Mouse (Mus musculus) neural tube, embryonic 14.5 days (tissue): Measurements from ENCODE around the gene Lcor. TPM values are rescaled to one million over a fixed set of nuclear protein-coding genes. Genes with fewer than 3 reads are reported as not detected.

Source experiments
- ATAC-seq: fragments of 200-750 bp; cut with Nextera tagmentation; 2 replicates; pipeline ENCODE4 v1.8.0; 2017; ENCODE audit warnings: low read depth, mild to moderate bottlenecking, moderate TSS enrichment, moderate library complexity
- H3K27ac ChIP-seq: fragments of 300-500 bp; sonication (generic); 2 replicates; pipeline ENCODE4 v1.5.1; 2014; ENCODE audit warnings: low read depth, mild to moderate bottlenecking, control low read depth, low read length, moderate library complexity, mixed read lengths
- H3K27me3 ChIP-seq: fragments of 300-500 bp; sonication (generic); 2 replicates; pipeline ENCODE4 v1.6.1; 2014; ENCODE audit warnings: low read length; ENCODE audit not compliant: control insufficient read depth, insufficient read depth
- H3K36me3 ChIP-seq: fragments of 300-500 bp; sonication (generic); 2 replicates; pipeline ENCODE4 v1.6.1; 2014; ENCODE audit warnings: low read length, mixed read lengths; ENCODE audit not compliant: control insufficient read depth, insufficient read depth
- H3K4me1 ChIP-seq: fragments of 300-500 bp; sonication (generic); 2 replicates; pipeline ENCODE4 v1.6.1; 2014; ENCODE audit warnings: low read length; ENCODE audit not compliant: control insufficient read depth, insufficient read depth
- H3K4me2 ChIP-seq: fragments of 300-500 bp; sonication (generic); 2 replicates; pipeline ENCODE4 v1.6.1; 2014; ENCODE audit warnings: mild to moderate bottlenecking, low read depth, low read length, control low read depth
- H3K4me3 ChIP-seq: fragments of 300-500 bp; sonication (generic); 2 replicates; pipeline ENCODE4 v1.5.1; 2014; ENCODE audit warnings: low read depth, low read length, control low read depth, mixed read lengths
- H3K9ac ChIP-seq: fragments of 300-500 bp; sonication (generic); replicated peaks from 2 replicates; pipeline ENCODE4 v1.6.1; 2014; ENCODE audit warnings: low read depth, mild to moderate bottlenecking, control low read depth, low read length, mixed read lengths
- H3K9me3 ChIP-seq: fragments of 300-500 bp; sonication (generic); 2 replicates; pipeline ENCODE4 v1.6.1; 2016; ENCODE audit warnings: low read length; ENCODE audit not compliant: control insufficient read depth
- WGBS: fragments of 180-500 bp; shearing (Covaris S2); extraction: QIAGEN DNeasy Blood & Tissue Kit; methylation state at CpG from one replicate; pipeline ENCODE4 v1.1.7; 2014; 5-methylcytosine and 5-hydroxymethylcytosine counted together
- polyA plus RNA-seq: library from polyadenylated mRNA; unstranded; fragments of >200 nt; fragmentation: Nextera tagmentation; extraction: Ambion mirVana; gene quantifications from 2 replicates; pipeline ENCODE4 v1.2.1, GENCODE M21; 2014

Lcor gene
- polyA plus RNA-seq, 1 experiment from 2014 or later: 19.3 TPM

DNA sequence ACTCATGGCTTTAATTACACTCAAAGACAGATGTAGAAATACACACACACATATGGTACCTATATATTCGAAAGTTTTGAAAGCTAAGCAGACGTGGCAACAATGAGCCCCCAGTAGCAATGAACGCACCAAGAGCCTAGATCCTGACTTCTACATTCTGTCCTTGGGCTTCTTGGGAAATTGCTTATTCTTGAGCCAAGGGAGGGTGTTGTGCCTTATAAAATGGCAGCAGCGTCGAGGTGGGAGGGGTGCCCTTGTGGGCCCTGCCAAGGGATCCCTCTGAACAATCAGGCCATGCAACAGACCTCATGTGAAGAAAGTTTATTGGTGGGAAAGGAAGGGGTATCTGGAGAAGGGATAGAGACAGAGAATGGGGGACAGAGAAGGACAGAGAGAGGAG is 18.6 kb upstream of the Lcor start:
- no peaks in the 10 kb centered on the region for H3K9me3 ChIP-seq
- WGBS: 93% methylated on average over 5 of the region's 5 CpGs
- no peak overlapping the region for H3K4me2 ChIP-seq
- no peaks in the 10 kb centered on the region for H3K27me3 ChIP-seq
- H3K9ac ChIP-seq: no peak overlapping the region
- no peak overlapping the region for H3K4me3 ChIP-seq
- H3K4me1 ChIP-seq: no peaks in the 10 kb centered on the region
- no peaks in the 10 kb centered on the region for H3K36me3 ChIP-seq
- ATAC-seq: no peak
- H3K27ac ChIP-seq: no peak overlapping the region

DNA sequence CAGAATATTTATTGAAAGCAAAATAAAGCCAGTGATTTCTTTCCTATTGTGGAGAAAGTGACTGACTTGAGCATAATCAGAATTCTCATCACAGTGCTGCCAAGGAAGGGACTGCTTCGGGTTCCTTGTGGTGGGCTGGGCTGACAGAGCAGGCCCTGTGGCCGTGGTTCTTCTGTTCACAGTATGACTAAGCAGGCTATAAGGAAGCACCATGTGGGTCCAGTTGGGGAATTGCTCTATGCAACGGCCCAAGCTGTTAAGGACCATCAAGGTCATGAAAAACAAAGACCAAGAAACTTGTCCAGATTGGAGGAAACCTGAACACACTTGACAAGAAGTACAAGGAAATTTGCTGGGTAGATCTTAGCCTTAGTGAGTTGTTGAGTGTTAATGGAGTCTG is 16.0 kb upstream of the Lcor start:
- Histone ChIP-seq H3K27ac (no peak overlapping the region), H3K4me1 (no peaks in the 10 kb centered on the region), H3K27me3 (no peaks in the 10 kb centered on the region), H3K36me3 (no peaks in the 10 kb centered on the region), H3K4me2 (no peak overlapping the region), H3K9me3 (no peaks in the 10 kb centered on the region), H3K4me3 (no peak overlapping the region), H3K9ac (no peak overlapping the region)
- 89% methylated on average over 3 of the region's 3 CpGs for WGBS
- ATAC-seq: no peak

DNA sequence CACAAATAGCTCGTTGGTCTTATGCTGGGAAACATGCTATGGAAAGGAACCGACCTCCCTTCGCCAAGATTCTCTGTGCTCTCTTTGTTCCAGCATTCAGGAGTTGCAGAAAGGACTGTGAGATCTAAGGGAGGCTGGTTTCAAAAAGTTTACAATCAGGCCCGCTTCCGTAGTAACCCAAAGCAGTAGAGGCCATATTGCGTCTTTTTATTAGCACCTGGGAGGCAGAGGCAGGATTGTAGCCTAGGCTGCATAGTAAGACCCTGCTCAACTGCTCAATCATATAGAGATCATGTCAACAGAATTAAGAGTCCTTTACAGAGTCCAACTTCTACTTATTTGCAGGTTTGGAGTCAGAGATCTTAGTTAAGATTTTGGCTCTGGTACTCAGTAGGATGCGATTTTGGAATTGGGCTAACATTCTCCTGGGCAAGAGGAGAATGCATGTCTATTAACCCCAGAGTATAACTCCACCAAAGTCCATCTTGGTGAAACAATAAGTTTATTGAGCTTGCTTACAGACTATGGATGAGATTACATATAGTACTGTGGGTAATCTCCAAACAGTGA is 8.8 kb upstream of the Lcor start:
- no peak for ATAC-seq

DNA sequence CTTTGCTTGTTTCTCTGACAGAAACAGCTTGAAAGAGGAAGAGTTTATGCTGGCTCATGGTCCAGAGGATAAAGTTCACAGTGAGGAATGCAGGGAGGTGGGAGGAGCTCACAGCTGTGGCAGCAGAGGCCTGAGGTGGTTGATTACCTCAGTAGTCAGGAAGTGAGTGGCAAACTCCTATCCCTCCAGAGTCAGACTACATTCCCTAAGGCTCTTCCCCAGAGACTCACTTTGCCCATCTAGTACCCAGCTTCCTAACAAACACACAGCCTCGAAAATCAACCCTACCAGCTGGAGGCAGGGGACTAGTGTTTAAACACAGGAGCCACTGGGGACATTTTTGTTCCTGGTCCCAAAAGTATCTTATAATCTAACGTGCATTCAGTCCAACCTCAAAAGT is 7.5 kb upstream of the Lcor start:
- H3K4me2 ChIP-seq: no peak overlapping the region

More for the DNA sequence above, 8.8 kb upstream of the Lcor start:
- H3K4me1 ChIP-seq: no peaks in the 10 kb centered on the region
- no peak overlapping the region for H3K4me3 ChIP-seq
- H3K9ac ChIP-seq: no peak overlapping the region
- no peaks in the 10 kb centered on the region for H3K36me3 ChIP-seq
- WGBS: 85% methylated on average over 7 of the region's 7 CpGs
- H3K27ac ChIP-seq: no peak overlapping the region
- no peaks in the 10 kb centered on the region for H3K27me3 ChIP-seq
- no peak overlapping the region for H3K4me2 ChIP-seq
- no peaks in the 10 kb centered on the region for H3K9me3 ChIP-seq

DNA sequence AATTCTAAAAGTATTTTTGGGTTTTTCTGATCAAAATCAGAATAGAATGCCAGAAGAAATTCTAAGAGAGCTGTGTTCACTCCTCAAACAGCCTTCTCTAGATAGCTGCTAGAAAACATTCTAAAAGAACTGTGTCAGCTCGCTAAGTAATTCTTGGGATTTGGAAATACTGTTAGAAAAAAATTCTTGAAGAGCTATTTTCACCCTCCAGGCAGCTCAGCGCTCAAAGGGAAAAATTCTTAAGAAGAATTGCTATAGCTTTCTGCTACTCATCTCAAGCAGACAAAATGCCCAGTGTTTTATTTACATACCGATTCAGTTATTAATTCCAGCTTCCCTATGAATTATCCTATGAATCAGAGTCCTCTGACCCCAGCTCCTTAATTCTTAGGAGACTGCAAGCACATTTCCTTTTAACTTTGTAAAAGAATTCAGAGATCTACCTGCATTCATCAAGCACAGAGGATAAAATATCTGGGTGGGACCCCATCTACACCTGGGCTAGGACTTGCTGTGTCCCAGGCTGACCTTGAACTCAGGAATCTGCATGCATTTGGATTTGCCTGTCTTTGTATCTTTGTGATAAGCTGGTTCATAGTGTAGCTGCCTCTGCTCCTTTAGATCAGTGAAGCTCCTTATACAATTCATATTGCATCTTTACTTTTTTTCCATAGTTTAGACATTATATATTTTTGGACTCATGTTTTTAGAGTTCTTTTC is 5.7 kb upstream of the Lcor start:
- H3K27ac ChIP-seq: no peak overlapping the region
- H3K36me3 ChIP-seq: no peaks in the 10 kb centered on the region
- no peaks in the 10 kb centered on the region for H3K27me3 ChIP-seq
- H3K9ac ChIP-seq: no peak overlapping the region
- H3K9me3 ChIP-seq: no peaks in the 10 kb centered on the region
- peaks cover 4% of the 10 kb centered on the region; the same call in 1 of the 2 replicates for H3K4me1 ChIP-seq
- no peak overlapping the region for H3K4me2 ChIP-seq
- H3K4me3 ChIP-seq: no peak overlapping the region
- 95% methylated on average over 3 of the region's 3 CpGs for WGBS
- ATAC-seq: no peak

More for the DNA sequence above, 7.5 kb upstream of the Lcor start:
- Histone ChIP-seq H3K27me3 (no peaks in the 10 kb centered on the region), H3K4me1 (no peaks in the 10 kb centered on the region), H3K9ac (no peak overlapping the region), H3K36me3 (no peaks in the 10 kb centered on the region), H3K27ac (no peak overlapping the region), H3K9me3 (no peaks in the 10 kb centered on the region), H3K4me3 (no peak overlapping the region)
- ATAC-seq: no peak
- WGBS: 70% methylated on average over 2 of the region's 2 CpGs

DNA sequence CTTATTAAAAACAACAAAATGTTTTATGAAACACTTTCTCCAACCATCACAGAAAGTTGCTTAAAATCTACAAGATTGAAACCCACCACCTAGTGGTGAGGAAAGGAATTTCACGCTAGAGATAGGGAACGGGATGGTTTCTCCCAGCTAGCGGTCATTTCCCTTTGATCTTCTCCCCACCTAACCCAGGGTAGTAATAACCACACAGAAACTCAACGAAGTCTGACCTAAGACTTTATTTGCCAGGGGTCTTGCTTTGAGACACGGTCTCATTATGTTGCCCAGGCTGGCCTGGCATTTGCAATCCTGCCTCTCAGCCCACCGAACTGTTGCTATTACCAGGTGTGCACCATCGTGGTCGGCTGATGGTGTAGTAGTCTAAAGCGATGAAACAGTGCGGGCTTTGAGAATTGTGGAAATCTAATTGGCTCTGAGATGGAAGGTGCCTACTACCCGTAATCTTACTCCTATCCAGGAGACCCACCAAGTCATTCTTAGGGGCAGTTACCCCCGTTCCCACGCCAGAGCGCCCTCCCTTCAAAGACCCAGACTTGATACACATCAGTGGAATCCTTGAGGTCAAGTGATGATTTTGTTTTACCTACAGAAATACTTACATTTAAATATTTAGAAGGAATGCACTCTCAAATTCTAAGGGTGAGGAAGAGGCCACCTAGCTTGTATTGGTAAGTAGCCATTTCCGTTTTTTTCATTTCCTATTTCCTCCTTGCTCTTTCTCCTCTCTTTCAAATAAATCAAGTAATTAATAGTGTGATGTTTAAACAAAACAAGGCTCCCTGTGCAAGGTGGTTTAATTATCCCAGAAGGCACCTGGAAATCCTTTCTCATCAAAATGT is 1.2 kb upstream of the Lcor start:
- H3K9me3 ChIP-seq: no peaks in the 10 kb centered on the region
- ATAC-seq: no peak
- peak overlapping the region; percentile 88; the same call in 1 of the 2 replicates for H3K4me3 ChIP-seq
- H3K27ac ChIP-seq: no peak overlapping the region
- no peak overlapping the region for H3K9ac ChIP-seq
- H3K4me1 ChIP-seq: peaks cover 20% of the 10 kb centered on the region
- 11% methylated on average over 15 of the region's 15 CpGs for WGBS
- no peaks in the 10 kb centered on the region for H3K27me3 ChIP-seq
- H3K4me2 ChIP-seq: peak overlapping the region; percentile 73
- no peaks in the 10 kb centered on the region for H3K36me3 ChIP-seq

DNA sequence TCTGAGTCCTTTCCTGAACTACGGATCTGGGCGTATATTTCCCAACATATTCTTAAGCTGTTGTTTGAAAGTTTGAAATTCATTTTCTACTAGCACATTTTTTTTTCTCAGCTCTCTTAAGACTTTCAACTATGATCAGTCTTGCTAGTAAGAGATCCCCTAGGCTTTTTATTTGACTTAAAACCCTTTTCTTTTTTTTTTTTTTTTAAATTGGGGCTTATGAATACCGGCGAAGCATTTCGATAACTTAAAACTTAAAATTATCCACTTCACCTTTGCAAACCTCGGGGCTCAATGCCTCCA is 599 bp upstream of the Lcor start:
- peak overlapping the region; percentile 88 for H3K4me3 ChIP-seq
- H3K9me3 ChIP-seq: no peaks in the 10 kb centered on the region
- peak overlapping the region; percentile 99 for H3K27ac ChIP-seq
- no peaks in the 10 kb centered on the region for H3K36me3 ChIP-seq
- no peak for ATAC-seq
- no peaks in the 10 kb centered on the region for H3K27me3 ChIP-seq
- peak overlapping the region; percentile 73 for H3K4me2 ChIP-seq
- peaks cover 25% of the 10 kb centered on the region for H3K4me1 ChIP-seq
- WGBS: 6% methylated on average over 6 of the region's 6 CpGs
- peak overlapping the region; percentile 95 for H3K9ac ChIP-seq

DNA sequence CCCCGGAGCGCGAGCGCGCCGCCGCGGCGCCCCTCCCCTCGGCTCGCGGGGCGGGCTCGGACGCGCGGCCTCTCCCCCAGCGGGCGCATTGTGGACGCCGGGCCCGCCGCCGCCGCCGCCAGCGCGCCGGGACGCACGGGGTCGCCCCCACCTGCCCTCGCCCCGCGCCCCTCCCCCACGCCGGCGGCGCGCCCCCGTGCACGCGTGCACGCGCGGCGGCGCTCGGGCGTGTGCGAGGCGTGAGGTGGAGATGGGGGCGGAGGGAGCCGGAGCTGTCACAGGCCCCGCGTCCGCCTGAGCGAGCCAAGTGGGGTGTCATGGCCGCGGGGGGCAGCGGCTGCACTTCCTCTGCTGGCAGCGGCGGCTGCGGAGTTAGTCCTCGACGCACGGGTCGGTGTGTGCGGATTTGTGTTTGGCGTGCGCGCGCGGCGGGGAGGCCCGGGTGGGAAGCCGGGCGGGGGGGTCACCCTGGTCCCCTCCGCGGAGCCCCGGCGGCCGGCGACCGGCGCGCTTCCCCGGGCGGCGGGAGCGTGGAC is 540 bp downstream of the Lcor start:
- peaks cover 25% of the 10 kb centered on the region for H3K4me1 ChIP-seq
- no peaks in the 10 kb centered on the region for H3K36me3 ChIP-seq
- peak overlapping the region; percentile 99 for H3K27ac ChIP-seq
- peak; percentile 84 for ATAC-seq
- 1% methylated on average over 44 of the region's 91 CpGs for WGBS
- no peaks in the 10 kb centered on the region for H3K9me3 ChIP-seq
- H3K4me3 ChIP-seq: peak overlapping the region; percentile 88
- peak overlapping the region; percentile 95 for H3K9ac ChIP-seq
- no peaks in the 10 kb centered on the region for H3K27me3 ChIP-seq
- peak overlapping the region; percentile 73 for H3K4me2 ChIP-seq
